Comparison of ENCODE assay signal across 12 mouse cellular contexts in genomic region chr5:104101678-104102531, GRCm38 (mm10). TPM values are rescaled to one million over a fixed set of nuclear protein-coding genes. Genes with fewer than 3 reads are reported as not detected.
A peak's percentile ranks its signal among the peaks of the same experiment; 100 is the strongest.
DNase-seq lines count a peak whose midpoint lies in the region; ATAC-seq and TF ChIP-seq lines count a peak whose summit lies in the region.
"Had no signal": no experiment of that assay in that cellular context is flagged by ENCODE, and none has a peak within 500 bp of the region (broad histone marks: within the 10 kb centered on the region; RNA-seq: fewer than 3 reads in every experiment).

No protein-coding gene starts in this region.

- in situ Hi-C loops in CH12.LX (cut with MboI; ENCODE audit: low pct_ligation_motif_present, low pct_unique_long_range_greater_than_20kb, low sequenced_read_pairs): loop anchor here (25.0 kb wide), 1 partner anchor 235 kb away; the partner anchor contains the start of gene Mepe

- H3K27me3 ChIP-seq in CH12.LX (replicated peaks): no peaks in the 10 kb centered on the region
- H3K27me3 ChIP-seq in forebrain, embryonic 16.5 days (replicated peaks; ENCODE audit: control insufficient read depth, insufficient read depth, low read length): no peaks in the 10 kb centered on the region

- H3K79me2 ChIP-seq in CH12.LX (replicated peaks; ENCODE audit: control insufficient read depth, extremely low read depth, insufficient read depth, poor library complexity, severe bottlenecking): no peaks in the 10 kb centered on the region

- dilution Hi-C loops in CH12.LX (cut with MboI; ENCODE audit: extremely low pct_ligation_motif_present, extremely low pct_unique_long_range_greater_than_20kb, low sequenced_read_pairs): no loop called here

- peak; percentile 32; the same call in 1 of the 2 replicates for ATAC-seq in frontal cortex, adult (ENCODE audit: low TSS enrichment)
- ATAC-seq in forebrain, embryonic 16.5 days: no peak

- no peak for TF ChIP-seq CTCF in CH12.LX (conservative IDR thresholded peaks at IDR 0.05 in 1 of 2, IDR thresholded peaks at IDR 0.05 in 1 of 2; ENCODE audit: low read depth in 2 of 2, low read length in 2 of 2)

- TF ChIP-seq EP300 in CH12.LX (IDR thresholded peaks at IDR 0.05; ENCODE audit: low read length): no peak

- H3K4me3 ChIP-seq in CH12.LX (replicated peaks in 1 of 3; ENCODE audit: low read depth in 2 of 3, low read length in 2 of 3, poor library complexity in 1 of 3): no peak overlapping the region
- H3K4me3 ChIP-seq in forebrain, embryonic 16.5 days (replicated peaks; ENCODE audit: low read length): no peak overlapping the region
- H3K4me3 ChIP-seq: erythroblast, embryonic 14.5 days had no signal

- no peak for TF ChIP-seq POLR2A in CH12.LX (IDR thresholded peaks at IDR 0.05; ENCODE audit: low read depth, low read length)

- peak overlapping the region; percentile 16; the same call in 1 of the 2 replicates for H3K4me2 ChIP-seq in CH12.LX (ENCODE audit: insufficient read depth, low read depth, poor library complexity, severe bottlenecking)
- H3K4me2 ChIP-seq in forebrain, embryonic 16.5 days (ENCODE audit: low read length): no peak overlapping the region

- no peak for DNase-seq in frontal cortex, postnatal 10 days (ENCODE audit: low spot score in 2 of 2)
- no peak for DNase-seq in CH12.LX (ENCODE audit: extremely low read depth)
- peak; percentile 54 for DNase-seq in mesoderm, embryonic 11.5 days (ENCODE audit: low read depth, low spot score)
- DNase-seq in gastrocnemius, adult 8-10 months (ENCODE audit: low spot score in 2 of 2): no peak
- no peak for DNase-seq in cerebellum, adult 11-12 months
- DNase-seq in natural killer cell, adult 2 months (ENCODE audit: low spot score in 2 of 2): no peak

- no peak overlapping the region for H3K27ac ChIP-seq in CH12.LX (ENCODE audit: insufficient read depth, low read depth)
- no peak overlapping the region for H3K27ac ChIP-seq in forebrain, embryonic 16.5 days (ENCODE audit: low read length)

- no peaks in the 10 kb centered on the region for H3K36me3 ChIP-seq in CH12.LX (replicated peaks in 1 of 2; ENCODE audit: control insufficient read depth in 1 of 2, insufficient read depth in 1 of 2, low read length in 1 of 2)
- no peaks in the 10 kb centered on the region for H3K36me3 ChIP-seq in forebrain, embryonic 16.5 days (ENCODE audit: control insufficient read depth, insufficient read depth)

- H3K4me1 ChIP-seq in CH12.LX (ENCODE audit: control insufficient read depth in 1 of 2, insufficient read depth in 2 of 2): peaks cover 0 to 14% of the 10 kb centered on the region in 2 experiments; a peak in 2 of 4 replicates
- peaks cover 5% of the 10 kb centered on the region; the same call in 1 of the 2 replicates for H3K4me1 ChIP-seq in forebrain, embryonic 16.5 days (replicated peaks; ENCODE audit: control insufficient read depth, insufficient read depth, low read length)

- WGBS in forebrain, embryonic 16.5 days: 11% methylated on average over 10 of the region's 10 CpGs

- no peak for TF ChIP-seq RAD21 in CH12.LX (IDR thresholded peaks at IDR 0.05; ENCODE audit: low read depth, low read length)

- no peak overlapping the region for H3K9ac ChIP-seq in CH12.LX (ENCODE audit: insufficient read depth, low read depth)
- 0 out of 2 replicates have a peak overlapping the region, but pooled peaks have one; percentile 6 for H3K9ac ChIP-seq in forebrain, embryonic 16.5 days (replicated peaks; ENCODE audit: low read depth, low read length)

- H3K9me3 ChIP-seq in CH12.LX (replicated peaks; ENCODE audit: low read length): no peaks in the 10 kb centered on the region
- no peaks in the 10 kb centered on the region for H3K9me3 ChIP-seq in forebrain, embryonic 16.5 days (ENCODE audit: control insufficient read depth, low read length)

TF ChIP-seq in CH12.LX, 34 proteins besides CTCF, POLR2A, EP300 and RAD21:
- TF ChIP-seq ETS1 (conservative IDR thresholded peaks at IDR 0.05; ENCODE audit: low read depth, low read length): no peak
- no peak for TF ChIP-seq TCF12 (IDR thresholded peaks at IDR 0.05; ENCODE audit: low read depth, low read length)
- no peak for TF ChIP-seq BHLHE40 (IDR thresholded peaks at IDR 0.05; ENCODE audit: low read depth, low read length)

RNA-seq across cellular contexts. Expression of gene Sparcl1, which starts 11.6 kb away (rescaled TPM):
- total RNA-seq in CH12.LX (2012; rRNA removed): not detected in 2 replicates
- not detected in 2 replicates for total RNA-seq in CH12.LX (2014; rRNA removed)
- not detected in 2 replicates for polyA plus RNA-seq in CH12.LX (2012; ENCODE audit: insufficient read length, low read depth)
- polyA plus RNA-seq in forebrain, embryonic 16.5 days (2015; fragmentation: Nextera tagmentation; extraction: Ambion mirVana): 110 and 137 TPM in 2 replicates
- 100 to 1,000 TPM in 2 of 4 experiments, 10 to 100 TPM in 2; 70.3 to 108 (median 94.1) TPM for total RNA-seq in gastrocnemius, adult 8-10 months (2022)
- polyA plus RNA-seq: erythroblast, embryonic 14.5 days had no signal

RNA-seq across cellular contexts. Expression of gene Gm17660, which starts 24.5 kb away (rescaled TPM):
- not detected in 2 replicates for total RNA-seq in CH12.LX (2012; rRNA removed)
- total RNA-seq in CH12.LX (2014; rRNA removed): not detected in 2 replicates
- polyA plus RNA-seq in CH12.LX (2012; ENCODE audit: insufficient read length, low read depth): not detected in 2 replicates
- not detected in 2 replicates for polyA plus RNA-seq in forebrain, embryonic 16.5 days (2015; fragmentation: Nextera tagmentation; extraction: Ambion mirVana)
- not detected for total RNA-seq in gastrocnemius, adult 8-10 months (2022)
- total RNA-seq: heart, postnatal 36 days; layer of hippocampus, postnatal 10 days had no signal
- polyA plus RNA-seq: erythroblast, embryonic 14.5 days; liver, embryonic 16.5 days had no signal

RNA-seq across cellular contexts. Expression of gene Nudt9, which starts 55.8 kb away (rescaled TPM):
- 58.5 and 63.8 TPM in 2 replicates for total RNA-seq in CH12.LX (2012; rRNA removed)
- total RNA-seq in CH12.LX (2014; rRNA removed): 63.5 and 65.3 TPM in 2 replicates
- 83.8 and 92.8 TPM in 2 replicates for polyA plus RNA-seq in CH12.LX (2012; ENCODE audit: insufficient read length, low read depth)
- 55.9 and 57.8 TPM in 2 replicates for polyA plus RNA-seq in forebrain, embryonic 16.5 days (2015; fragmentation: Nextera tagmentation; extraction: Ambion mirVana)
- 10 to 100 TPM; 62.8 to 74.7 (median 69.1) TPM for total RNA-seq in gastrocnemius, adult 8-10 months (2022)

Comparison
In these comparisons a context has a peak if more than half of its experiments do, and no peak if none do; other contexts are left out.
1. RNA of gene Sparcl1, which starts 11.6 kb away (total RNA-seq): 70.3 to 108 TPM in gastrocnemius, adult 8-10 months; not detected in CH12.LX; every median in the first group is over 10 times any median in the second.